Comparison of ENCODE assay signal across 19 mouse cellular contexts in genomic region chr4:133769157-133769556, GRCm38 (mm10).
"Had no signal": no experiment of that assay in that cellular context is flagged by ENCODE, and none has a peak within 500 bp of the region (broad histone marks: within the 10 kb centered on the region; RNA-seq: fewer than 3 reads in every experiment).

No protein-coding gene starts in this region.

- H3K27me3 ChIP-seq: kidney, embryonic 15.5 days; limb, embryonic 12.5 days; liver, embryonic 12.5 days; lung, embryonic 15.5 days; stomach, embryonic 15.5 days had no signal

- DNase-seq: kidney, adult 2 months; kidney, postnatal 10 days; kidney, postnatal 36 days; layer of hippocampus, postnatal 36 days; liver; lung, adult 18-20 months; lung, postnatal 10 days; lung, postnatal 36 days; midbrain, embryonic 14.5 days; right cerebral cortex, postnatal 4 days; thymus, postnatal 25 days had no signal

- H3K9ac ChIP-seq: kidney, embryonic 15.5 days; limb, embryonic 12.5 days; liver, embryonic 12.5 days; liver, embryonic 15.5 days; lung, embryonic 15.5 days; stomach, embryonic 15.5 days had no signal

- ATAC-seq: intestine, postnatal 0 days; liver, embryonic 12.5 days had no signal

- H3K4me1 ChIP-seq: kidney, embryonic 15.5 days; limb, embryonic 12.5 days; liver, embryonic 12.5 days; liver, embryonic 15.5 days; lung, embryonic 15.5 days; stomach, embryonic 15.5 days had no signal

- H3K4me3 ChIP-seq: kidney, embryonic 15.5 days; left cerebral cortex, adult 2 months; limb, embryonic 12.5 days; liver, embryonic 12.5 days; liver, embryonic 15.5 days; lung, embryonic 15.5 days; stomach, embryonic 15.5 days had no signal

- H3K36me3 ChIP-seq: kidney, embryonic 15.5 days; limb, embryonic 12.5 days; liver, embryonic 12.5 days; liver, embryonic 15.5 days; lung, embryonic 15.5 days; stomach, embryonic 15.5 days had no signal

- H3K27ac ChIP-seq: kidney, embryonic 15.5 days; left cerebral cortex, adult 2 months; limb, embryonic 12.5 days; liver, embryonic 12.5 days; liver, embryonic 15.5 days; lung, embryonic 15.5 days; stomach, embryonic 15.5 days had no signal

- H3K4me2 ChIP-seq: kidney, embryonic 15.5 days; limb, embryonic 12.5 days; liver, embryonic 12.5 days; liver, embryonic 15.5 days; lung, embryonic 15.5 days; stomach, embryonic 15.5 days had no signal

- H3K9me3 ChIP-seq: kidney, embryonic 15.5 days; limb, embryonic 12.5 days; liver, embryonic 12.5 days; liver, embryonic 15.5 days; lung, embryonic 15.5 days; stomach, embryonic 15.5 days had no signal
